Mouse (Mus musculus) hindbrain, embryonic 10.5 days (tissue): Measurements from ENCODE around the gene Cbs. TPM values are rescaled to one million over a fixed set of nuclear protein-coding genes. Genes with fewer than 3 reads are reported as not detected.

Source experiments
- DNase-seq: peaks from one replicate; pipeline ENCODE4 v3.0.0-alpha.2; 2017; ENCODE audit warnings: low spot score
- H3K27ac ChIP-seq: fragments of 300-500 bp; sonication (generic); 2 replicates; pipeline ENCODE4 v1.5.1; 2016; ENCODE audit warnings: mild to moderate bottlenecking, moderate library complexity
- H3K27me3 ChIP-seq: fragments of 300-500 bp; sonication (generic); 2 replicates; pipeline ENCODE4 v1.6.1; 2016; ENCODE audit warnings: mild to moderate bottlenecking; ENCODE audit not compliant: poor library complexity, insufficient read depth, severe bottlenecking
- H3K36me3 ChIP-seq: fragments of 300-500 bp; sonication (generic); 2 replicates; pipeline ENCODE4 v1.6.1; 2016; ENCODE audit warnings: mild to moderate bottlenecking, moderate library complexity
- H3K4me1 ChIP-seq: fragments of 300-500 bp; sonication (generic); replicated peaks from 2 replicates; pipeline ENCODE4 v1.6.1; 2016; ENCODE audit warnings: mild to moderate bottlenecking
- H3K4me3 ChIP-seq: fragments of 300-500 bp; sonication (generic); 2 replicates; pipeline ENCODE4 v1.5.1; 2016; ENCODE audit warnings: mild to moderate bottlenecking, moderate library complexity
- H3K9me3 ChIP-seq: fragments of 300-500 bp; sonication (generic); 2 replicates; pipeline ENCODE4 v1.6.1; 2016; ENCODE audit warnings: mild to moderate bottlenecking, moderate library complexity
- WGBS: fragments of 180-500 bp; shearing (Covaris S2); methylation state at CpG from one replicate; pipeline ENCODE4 v1.1.7; 2016; 5-methylcytosine and 5-hydroxymethylcytosine counted together
- polyA plus RNA-seq: library from polyadenylated mRNA; unstranded; fragments of >200 nt; fragmentation: Nextera tagmentation; extraction: Ambion mirVana; gene quantifications from 2 replicates; pipeline ENCODE4 v1.2.1, GENCODE M21; 2016

The Cbs gene
- polyA plus RNA-seq, 1 experiment from 2014 or later = 0.99 TPM

- Histone ChIP-seq H3K9me3 (no peaks in the 10 kb centered on the region), H3K4me1 (peaks cover 22% of the 10 kb centered on the region), H3K27me3 (no peaks in the 10 kb centered on the region), H3K4me3 (no peak overlapping the region), H3K27ac (no peak overlapping the region), H3K36me3 (peaks cover 17% of the 10 kb centered on the region)
- DNase-seq = no peak
- 77% methylated on average over 8 of the region's 8 CpGs for WGBS
These were observed 23.7 kb upstream of the Cbs start for GRCm38 (mm10) chr17:31660661-31661250.

GRCm38 (mm10) chr17:31658468-31659185, 21.6 kb upstream of the Cbs start, which contains the start of gene U2af1:
U2af1 (minus strand) TSS chr17:31658892.
- DNase-seq = peak; percentile 98
- WGBS = under 1% methylated on average over 77 of the region's 77 CpGs
- Histone ChIP-seq H3K4me3 (peak within 1 kb of the TSS; percentile 99), H3K4me1 (peaks cover 20% of the 10 kb centered on the region), H3K27me3 (no peaks in the 10 kb centered on the region), H3K27ac (peak within 1 kb of the TSS; percentile 98), H3K9me3 (no peaks in the 10 kb centered on the region), H3K36me3 (peaks cover 38% of the 10 kb centered on the region)

DNA sequence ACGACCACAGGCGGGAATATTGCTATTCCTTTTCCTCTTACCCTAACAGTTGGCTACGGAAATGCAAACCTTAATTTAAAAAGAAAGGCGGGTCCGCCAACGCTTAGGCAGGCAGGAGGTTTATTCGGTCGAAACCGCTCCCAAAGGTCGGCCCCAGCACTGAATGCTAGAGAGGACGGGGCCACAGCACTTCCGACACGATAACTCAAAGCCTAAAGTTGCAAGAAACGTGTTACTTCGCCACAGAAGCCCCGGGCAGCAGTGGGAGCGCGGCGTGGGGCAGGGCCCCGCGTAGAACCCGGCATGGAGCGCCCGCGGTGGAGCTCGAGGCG, 21.1 kb upstream of the Cbs start:
- no peak for DNase-seq
- under 1% methylated on average over 27 of the region's 27 CpGs for WGBS

GRCm38 (mm10) chr17:31657141-31657983, 20.3 kb upstream of the Cbs start:
- 62% methylated on average over 12 of the region's 12 CpGs for WGBS
- no peaks in the 10 kb centered on the region for H3K9me3 ChIP-seq
- no peak for DNase-seq
- H3K27ac ChIP-seq = peak overlapping the region; percentile 98
- no peaks in the 10 kb centered on the region for H3K27me3 ChIP-seq
- peaks cover 51% of the 10 kb centered on the region for H3K36me3 ChIP-seq
- H3K4me3 ChIP-seq = peak overlapping the region; percentile 99
- H3K4me1 ChIP-seq = peaks cover 20% of the 10 kb centered on the region

More for the DNA sequence above, 21.1 kb upstream of the Cbs start:
- Histone ChIP-seq H3K27me3 (no peaks in the 10 kb centered on the region), H3K9me3 (no peaks in the 10 kb centered on the region), H3K36me3 (peaks cover 44% of the 10 kb centered on the region), H3K27ac (peak overlapping the region; percentile 98), H3K4me1 (peaks cover 20% of the 10 kb centered on the region), H3K4me3 (peak overlapping the region; percentile 99)

DNA sequence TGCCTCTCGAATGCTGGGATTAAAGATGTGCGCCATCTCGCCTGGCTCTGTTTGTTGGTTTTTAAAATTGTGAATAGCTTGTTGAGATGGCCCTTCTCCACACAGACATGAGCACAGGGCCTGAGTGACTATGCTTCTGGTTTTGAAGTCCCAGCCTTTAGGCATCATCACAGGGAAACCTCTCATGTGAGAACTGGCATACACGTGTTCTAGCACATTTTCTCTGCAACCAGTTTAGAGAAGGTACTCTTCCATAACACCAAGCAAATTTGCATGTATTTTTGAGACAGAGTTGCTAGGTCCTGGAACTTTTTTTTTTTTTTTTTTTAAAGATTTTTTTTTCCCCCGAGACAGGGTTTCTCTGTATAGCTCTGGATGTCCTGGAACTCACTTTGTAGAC, 19.6 kb upstream of the Cbs start:
- Histone ChIP-seq H3K4me3 (no peak overlapping the region; the same call in 1 of the 2 replicates), H3K36me3 (peaks cover 58% of the 10 kb centered on the region)

GRCm38 (mm10) chr17:31655366-31655765, 18.3 kb upstream of the Cbs start:
- Histone ChIP-seq H3K4me1 (peaks cover 20% of the 10 kb centered on the region), H3K4me3 (no peak overlapping the region), H3K27ac (no peak overlapping the region), H3K36me3 (peaks cover 71% of the 10 kb centered on the region), H3K27me3 (no peaks in the 10 kb centered on the region), H3K9me3 (no peaks in the 10 kb centered on the region)
- 85% methylated on average over 4 of the region's 4 CpGs for WGBS
- DNase-seq = no peak

More for the DNA sequence above, 19.6 kb upstream of the Cbs start:
- H3K27me3 ChIP-seq = no peaks in the 10 kb centered on the region
- no peak for DNase-seq
- H3K4me1 ChIP-seq = peaks cover 20% of the 10 kb centered on the region
- no peak overlapping the region for H3K27ac ChIP-seq
- no peaks in the 10 kb centered on the region for H3K9me3 ChIP-seq
- 87% methylated on average over 5 of the region's 5 CpGs for WGBS

DNA sequence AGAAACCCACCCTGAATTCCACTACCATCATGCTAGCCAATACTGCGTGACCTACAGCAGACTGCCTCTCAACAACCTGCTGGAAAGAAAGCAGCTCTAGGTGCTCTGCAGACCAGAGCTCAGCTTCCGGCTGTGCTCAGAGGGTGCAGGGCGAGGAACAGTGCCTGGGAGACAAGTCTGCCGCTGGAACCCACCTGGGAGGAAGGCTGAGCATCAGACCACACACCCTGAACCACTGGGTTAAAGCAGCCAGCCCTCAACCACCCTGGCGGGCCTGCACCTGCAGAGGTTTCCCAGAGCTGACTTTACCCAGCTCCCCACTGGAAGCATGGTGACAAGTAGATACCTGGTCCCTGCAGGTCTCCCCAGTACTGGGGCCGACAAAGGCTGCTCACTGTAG, 16.2 kb upstream of the Cbs start:
- Histone ChIP-seq H3K4me3 (no peak overlapping the region), H3K36me3 (peaks cover 92% of the 10 kb centered on the region), H3K27ac (no peak overlapping the region), H3K9me3 (no peaks in the 10 kb centered on the region), H3K27me3 (no peaks in the 10 kb centered on the region), H3K4me1 (peaks cover 12% of the 10 kb centered on the region)
- DNase-seq = no peak
- 93% methylated on average over 6 of the region's 6 CpGs for WGBS

DNA sequence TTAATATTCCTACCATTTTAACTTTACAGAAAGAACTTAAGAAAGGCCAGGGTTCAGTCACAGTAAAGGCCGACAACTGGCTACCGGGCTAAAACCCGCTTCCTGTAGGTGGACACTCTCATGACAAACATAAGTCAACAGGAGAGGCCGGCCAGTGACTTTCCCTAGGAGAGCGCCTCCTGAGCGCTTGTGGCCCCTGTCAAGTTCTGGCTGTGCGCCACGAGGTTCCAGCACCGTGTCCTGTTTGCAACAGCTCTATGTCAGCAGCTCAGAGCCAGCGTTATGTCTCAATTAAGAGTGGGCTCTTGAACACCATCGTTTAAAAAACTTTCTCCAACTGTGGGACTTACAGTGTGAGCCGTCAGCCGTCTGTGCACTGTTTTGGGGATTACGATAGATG, 15.1 kb upstream of the Cbs start:
- DNase-seq = no peak
- Histone ChIP-seq H3K27ac (no peak overlapping the region), H3K27me3 (no peaks in the 10 kb centered on the region), H3K4me3 (no peak overlapping the region), H3K9me3 (no peaks in the 10 kb centered on the region), H3K36me3 (peaks cover 99% of the 10 kb centered on the region), H3K4me1 (peaks cover 6% of the 10 kb centered on the region)
- WGBS = 94% methylated on average over 14 of the region's 14 CpGs

GRCm38 (mm10) chr17:31646199-31647002, 9.4 kb upstream of the Cbs start:
- peaks cover 6% of the 10 kb centered on the region; the same call in 1 of the 2 replicates for H3K9me3 ChIP-seq
- 95% methylated on average over 5 of the region's 5 CpGs for WGBS
- H3K27me3 ChIP-seq = no peaks in the 10 kb centered on the region
- no peak for DNase-seq
- H3K36me3 ChIP-seq = peaks cover 67% of the 10 kb centered on the region
- peaks cover 4% of the 10 kb centered on the region; the same call in 1 of the 2 replicates for H3K4me1 ChIP-seq
- no peak overlapping the region for H3K4me3 ChIP-seq
- H3K27ac ChIP-seq = no peak overlapping the region

DNA sequence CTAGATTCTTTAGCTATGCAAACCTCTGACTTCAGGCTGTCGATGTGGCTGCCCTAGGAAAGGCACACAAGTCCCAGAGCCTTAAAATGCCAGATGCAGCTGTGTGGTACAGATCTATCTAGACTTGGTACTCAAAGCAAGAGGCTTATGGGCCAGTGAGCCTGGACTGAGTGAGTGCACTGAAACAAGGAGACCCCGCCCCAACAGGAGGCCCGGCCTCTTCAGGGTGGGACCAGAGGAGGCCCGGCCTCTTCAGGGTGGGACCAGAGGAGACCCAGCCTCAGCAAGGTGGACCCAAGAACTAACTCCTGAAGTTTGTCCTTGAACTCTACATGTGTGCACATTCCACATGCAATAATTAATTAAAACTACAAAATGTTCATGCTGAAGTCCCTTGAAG, 5.9 kb upstream of the Cbs start:
- Histone ChIP-seq H3K4me1 (peaks cover 4% of the 10 kb centered on the region; the same call in 1 of the 2 replicates), H3K4me3 (no peak overlapping the region), H3K27me3 (peaks cover 11% of the 10 kb centered on the region), H3K27ac (no peak overlapping the region), H3K9me3 (peaks cover 6% of the 10 kb centered on the region; the same call in 1 of the 2 replicates), H3K36me3 (peaks cover 32% of the 10 kb centered on the region)
- DNase-seq = no peak
- 75% methylated on average over 4 of the region's 4 CpGs for WGBS

DNA sequence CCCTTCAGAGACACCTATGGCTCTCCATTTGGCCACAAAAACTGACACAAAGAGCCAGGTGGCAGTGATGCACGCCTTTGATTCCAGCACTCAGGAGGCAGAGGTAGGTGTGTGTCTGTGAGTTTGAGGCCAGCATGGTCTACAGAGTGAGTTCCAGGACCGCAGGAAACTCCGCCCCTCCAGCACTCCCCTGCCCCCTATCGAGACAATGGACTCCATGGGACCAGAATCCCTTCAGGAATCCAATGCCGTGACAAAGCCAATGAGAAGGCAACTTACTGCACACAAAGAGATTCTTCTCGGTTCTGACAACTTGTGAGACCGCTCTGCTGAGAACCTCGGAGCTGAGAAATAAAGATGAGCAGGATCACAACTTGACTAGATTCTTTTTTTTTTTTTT, 5.3 kb upstream of the Cbs start:
- Histone ChIP-seq H3K4me1 (peaks cover 6% of the 10 kb centered on the region), H3K36me3 (peaks cover 27% of the 10 kb centered on the region), H3K27ac (no peak overlapping the region), H3K27me3 (peaks cover 16% of the 10 kb centered on the region), H3K4me3 (no peak overlapping the region), H3K9me3 (peaks cover 6% of the 10 kb centered on the region; the same call in 1 of the 2 replicates)
- WGBS = 41% methylated on average over 8 of the region's 8 CpGs
- no peak for DNase-seq

DNA sequence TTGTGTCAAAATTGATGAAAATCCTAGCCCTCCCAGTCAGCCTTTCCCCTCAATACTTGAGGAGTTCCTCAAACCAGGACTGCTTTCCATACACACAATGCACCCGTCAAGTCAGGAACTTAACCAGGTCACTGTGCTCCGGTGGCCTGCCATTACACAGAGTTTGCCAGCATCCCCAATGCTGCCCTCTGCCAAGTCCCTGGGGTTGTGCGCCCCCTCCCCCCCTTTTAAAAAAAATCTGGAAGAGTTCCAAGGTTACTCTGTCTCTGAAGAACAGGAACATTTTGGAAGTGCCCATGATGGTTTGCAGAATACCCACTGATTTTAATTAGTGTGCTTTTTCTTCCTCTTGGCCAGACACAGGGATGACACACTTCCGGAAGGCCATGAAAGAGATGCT, 2.6 kb upstream of the Cbs start:
- Histone ChIP-seq H3K4me3 (no peak overlapping the region), H3K4me1 (peaks cover 22% of the 10 kb centered on the region), H3K27me3 (peaks cover 43% of the 10 kb centered on the region), H3K27ac (no peak overlapping the region), H3K9me3 (no peaks in the 10 kb centered on the region), H3K36me3 (0 out of 2 replicates have a peak, but pooled peaks cover 2% of the 10 kb centered on the region)
- WGBS = 77% methylated on average over 4 of the region's 4 CpGs
- no peak for DNase-seq
